Mouse (Mus musculus) spleen, adult 2 months (tissue): ENCODE data around the gene Pamr1.

Source experiments
- CTCF ChIP-seq: fragments of 200-500 bp; IDR thresholded peaks from 2 replicates; pipeline ENCODE4 v1.5.1; 2011; ENCODE audit warnings: mild to moderate bottlenecking, inconsistent platforms; ENCODE audit not compliant: insufficient read depth, insufficient read length, insufficient replicate concordance; ENCODE audit errors: extremely low read depth
- POLR2A ChIP-seq: fragments of 200-500 bp; IDR thresholded peaks from 2 replicates; pipeline ENCODE4 v1.6.1; 2011; ENCODE audit warnings: low read depth, low read length, inconsistent platforms

DNA sequence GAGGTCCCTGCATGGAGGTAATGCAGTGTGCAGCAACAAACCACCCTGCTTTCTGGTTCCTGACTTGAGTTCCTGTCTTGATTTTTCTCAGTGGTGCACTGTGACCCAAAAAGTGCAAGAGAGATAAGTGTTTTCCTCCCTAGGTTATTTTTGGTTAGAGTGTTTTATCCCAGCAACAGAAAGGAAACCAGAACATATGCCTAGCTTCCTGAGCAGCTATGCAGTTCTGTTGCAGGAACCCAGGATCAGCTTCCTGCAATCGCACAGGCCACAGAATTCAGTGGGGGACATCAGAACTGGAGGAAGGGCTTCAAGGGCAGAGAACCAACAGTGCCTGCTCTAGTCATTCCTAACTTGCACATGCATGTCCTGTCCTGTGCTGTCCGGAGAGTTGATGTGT, 66.8 kb downstream of the Pamr1 start:
- no peak for TF ChIP-seq POLR2A
- no peak for TF ChIP-seq CTCF
